Mouse (Mus musculus) layer of hippocampus, adult 2 months (tissue): ENCODE measurements around the gene Prc1. TPM values are rescaled to one million over a fixed set of nuclear protein-coding genes. Genes with fewer than 3 reads are reported as not detected.

ENCODE experiments used
- DNase-seq, 2 experiments: peaks; one replicate each; pipeline ENCODE4 v3.0.0; 2022; ENCODE audit warnings: low spot score in 2 of 2
- H3K27ac ChIP-seq: fragments of 200-600 bp; 2 replicates; pipeline ENCODE4 v1.8.1; 2022
- H3K4me3 ChIP-seq: fragments of 200-600 bp; 2 replicates; pipeline ENCODE4 v1.8.1; 2022; ENCODE audit warnings: mild to moderate bottlenecking
- CTCF ChIP-seq: fragments of 200-600 bp; conservative IDR thresholded peaks from 2 replicates; pipeline ENCODE4 v1.8.1; 2022; ENCODE audit warnings: antibody characterized with exemption, mild to moderate bottlenecking, moderate library complexity
- total RNA-seq, 2 experiments: library from RNA; stranded (reverse); gene quantifications; 2 replicates each; pipeline ENCODE4 v1.2.3; 2021

The Prc1 gene
- total RNA-seq, 2 experiments from 2014 or later: 1.2 to 2.7 TPM

DNA sequence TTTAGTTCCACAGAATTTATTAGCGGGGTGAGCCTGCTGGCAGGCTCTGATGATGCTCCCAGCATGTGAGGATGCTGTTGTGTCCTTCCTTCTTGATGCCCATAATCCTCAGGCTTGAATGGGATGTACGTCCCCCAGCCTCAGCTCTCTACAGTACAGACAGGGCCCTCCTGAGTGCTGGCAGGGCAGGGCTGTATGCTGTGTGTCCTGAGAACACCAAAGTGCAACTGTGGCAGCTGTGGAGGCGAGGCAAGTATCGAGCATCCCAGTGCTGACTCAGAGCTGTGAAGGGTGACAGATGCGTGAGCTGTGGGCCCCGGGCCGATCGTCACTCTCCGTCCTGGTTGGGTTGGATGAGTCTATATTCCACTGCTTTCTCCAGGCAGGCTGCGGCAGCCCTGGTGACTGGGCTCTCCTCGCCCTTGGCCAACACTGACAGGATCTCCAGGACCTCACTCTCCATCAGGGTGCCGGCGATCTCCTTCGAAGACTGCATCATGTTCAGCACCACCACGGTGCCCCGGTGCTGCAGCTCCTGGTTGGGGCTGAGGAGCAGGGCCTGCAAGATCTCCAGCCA is 31.1 kb downstream of the Prc1 start:
- DNase-seq: no peak
- no peak overlapping the region for H3K4me3 ChIP-seq
- TF ChIP-seq CTCF: no peak
- H3K27ac ChIP-seq: peak overlapping the region; percentile 97

GRCm38 (mm10) chr7:80326076-80326475 is 31.8 kb downstream of the Prc1 start:
- H3K4me3 ChIP-seq: no peak overlapping the region
- no peak for DNase-seq
- no peak overlapping the region for H3K27ac ChIP-seq
- TF ChIP-seq CTCF: no peak

DNA sequence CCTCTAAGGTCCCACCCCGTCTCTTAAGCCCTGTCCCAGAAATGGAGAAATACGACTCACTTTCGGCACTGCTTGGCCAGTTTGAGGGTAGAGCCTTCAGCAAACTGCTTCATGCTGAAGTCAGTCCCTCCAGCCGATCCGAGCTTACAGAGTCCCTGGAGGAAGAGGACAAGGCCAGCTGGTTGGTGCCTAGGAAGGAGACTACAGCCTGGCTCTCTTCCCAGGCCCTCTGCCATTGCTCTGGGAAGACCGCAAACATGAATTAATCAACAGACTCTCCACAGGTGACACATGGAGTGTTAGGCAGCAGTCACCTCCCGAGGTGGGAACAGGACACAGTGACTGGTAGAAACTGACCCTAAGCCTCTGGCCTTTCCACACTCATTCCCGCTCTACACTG is 36.0 kb downstream of the Prc1 start:
- DNase-seq: no peak

GRCm38 (mm10) chr7:80331433-80331832 is 37.2 kb downstream of the Prc1 start:
- H3K27ac ChIP-seq: peak overlapping the region; percentile 25; the same call in 1 of the 2 replicates
- DNase-seq: no peak
- no peak overlapping the region for H3K4me3 ChIP-seq
- TF ChIP-seq CTCF: no peak

More for the DNA sequence above, 36.0 kb downstream of the Prc1 start:
- no peak overlapping the region for H3K27ac ChIP-seq
- H3K4me3 ChIP-seq: no peak overlapping the region
- TF ChIP-seq CTCF: no peak

DNA sequence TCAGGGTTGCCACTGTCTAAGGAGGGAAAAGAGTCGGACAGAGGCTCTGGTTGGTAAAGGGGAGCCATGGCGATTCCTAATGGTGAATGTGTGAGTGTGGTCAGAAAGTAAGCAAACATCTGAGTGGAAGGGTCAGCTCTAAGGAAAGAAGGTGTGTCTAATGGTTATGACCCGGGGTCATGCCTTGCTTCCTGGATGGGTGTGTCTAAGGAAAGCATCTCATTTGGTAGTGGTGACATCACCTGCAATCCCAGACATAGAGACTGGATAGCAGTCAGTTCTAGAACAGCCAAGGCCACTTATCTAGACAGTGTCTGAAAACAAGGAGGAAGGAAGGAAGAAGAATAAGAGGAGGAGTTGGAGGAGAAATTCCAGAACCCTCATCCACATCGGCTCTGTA is 40.6 kb downstream of the Prc1 start:
- no peak overlapping the region for H3K4me3 ChIP-seq
- no peak for TF ChIP-seq CTCF
- no peak overlapping the region for H3K27ac ChIP-seq
- no peak for DNase-seq

- Histone ChIP-seq H3K4me3 (no peak overlapping the region), H3K27ac (no peak overlapping the region)
- no peak for TF ChIP-seq CTCF
- DNase-seq: no peak
Observed at GRCm38 (mm10) chr7:80336932-80337331, 42.7 kb downstream of the Prc1 start.

- no peak for TF ChIP-seq CTCF
- peak overlapping the region; percentile 75 for H3K4me3 ChIP-seq
- peak overlapping the region; percentile 91 for H3K27ac ChIP-seq
- no peak for DNase-seq
Observed at GRCm38 (mm10) chr7:80339371-80339770, 45.1 kb downstream of the Prc1 start.

DNA sequence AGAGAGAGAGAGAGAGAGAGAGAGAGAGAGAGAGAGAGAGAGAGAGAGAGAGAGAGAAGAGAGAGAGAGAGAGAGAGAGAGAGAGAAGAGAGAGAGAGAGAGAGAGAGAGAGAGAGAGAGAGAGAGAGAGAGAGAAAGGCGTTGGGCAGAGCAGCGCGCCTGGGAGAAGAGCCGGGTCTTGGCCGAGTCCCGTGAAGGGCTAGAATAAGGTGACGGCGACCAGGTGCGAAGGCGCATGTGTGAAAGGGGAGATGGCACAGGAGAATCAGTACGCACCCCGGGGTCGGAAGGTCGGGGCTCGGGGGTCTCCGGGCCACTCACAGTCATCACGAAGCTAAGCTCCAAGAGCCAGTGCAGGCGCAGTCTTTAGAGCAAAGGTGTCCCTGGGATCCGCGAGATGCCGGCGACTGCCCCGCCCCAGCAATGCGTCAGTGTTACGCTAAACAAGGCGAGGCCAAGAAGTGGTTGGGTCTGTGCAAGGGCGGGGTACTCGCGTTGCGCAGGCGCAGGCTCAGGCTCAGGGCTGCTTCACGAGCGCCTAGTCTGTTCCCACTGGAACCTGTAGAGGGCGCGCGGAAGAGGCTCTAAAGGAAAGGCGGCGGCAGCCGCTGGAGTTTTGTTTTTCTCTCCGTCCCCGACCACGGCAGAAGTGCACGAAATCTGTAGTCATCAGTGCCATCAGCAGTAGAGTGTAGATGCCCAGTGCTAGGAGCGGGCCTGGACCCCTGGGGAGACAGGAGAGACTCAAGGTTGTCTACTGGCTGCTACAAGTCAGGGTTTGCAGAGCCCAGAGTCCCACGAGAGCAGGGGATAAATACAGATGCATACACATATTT is 45.8 kb downstream of the Prc1 start:
- TF ChIP-seq CTCF: peak; percentile 92; the same call in 1 of the 2 replicates
- peak; percentile 97 to 99 for DNase-seq
- H3K27ac ChIP-seq: peak overlapping the region; percentile 91
- peak overlapping the region; percentile 75 for H3K4me3 ChIP-seq

GRCm38 (mm10) chr7:80340793-80341192 is 46.5 kb downstream of the Prc1 start, which contains the start of gene Unc45a:
Gene Unc45a (minus strand): TSS chr7:80341005.
- H3K27ac ChIP-seq: peak within 1 kb of the TSS; percentile 91

DNA sequence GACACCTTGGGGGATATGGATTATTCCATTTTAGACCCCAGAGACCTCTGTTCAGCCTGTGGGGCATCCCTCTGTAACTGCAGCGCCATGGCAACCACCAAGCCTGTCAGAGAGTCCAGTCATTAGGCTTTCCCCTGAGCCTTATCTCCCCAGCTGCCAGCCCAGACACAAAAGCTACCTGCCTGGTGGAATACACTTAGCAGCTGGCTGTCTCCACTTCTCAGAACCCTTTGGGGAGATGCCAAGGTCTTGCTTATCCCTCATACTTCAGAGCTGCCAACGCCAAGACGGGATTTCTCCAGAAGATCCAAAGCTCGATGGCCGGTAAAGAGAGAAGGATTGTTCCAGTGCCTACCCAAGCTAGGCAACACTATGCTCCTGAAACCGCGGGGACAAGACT is 47.5 kb downstream of the Prc1 start:
- H3K27ac ChIP-seq: no peak overlapping the region
- no peak for TF ChIP-seq CTCF
- no peak for DNase-seq
- H3K4me3 ChIP-seq: no peak overlapping the region

More at GRCm38 (mm10) chr7:80340793-80341192, 46.5 kb downstream of the Prc1 start, which contains the start of gene Unc45a:
- peak in 1 of 2 experiments; percentile 52 for DNase-seq
- TF ChIP-seq CTCF: peak; percentile 72
- H3K4me3 ChIP-seq: peak within 1 kb of the TSS; percentile 75

- peak within 1 kb of the TSS; percentile 96 for H3K27ac ChIP-seq
- TF ChIP-seq CTCF: peak; percentile 89
- peak; percentile 94 to 96 for DNase-seq
- H3K4me3 ChIP-seq: peak within 1 kb of the TSS; percentile 66
Observed at GRCm38 (mm10) chr7:80342858-80343257, 48.6 kb downstream of the Prc1 start, which contains the start of gene Hddc3. Gene Hddc3 (plus strand): TSS chr7:80343104.

GRCm38 (mm10) chr7:80343270-80344018 is 49.2 kb downstream of the Prc1 start:
- Histone ChIP-seq H3K4me3 (peak overlapping the region; percentile 66), H3K27ac (peak overlapping the region; percentile 96)
- 0 out of 2 replicates have a peak, but pooled peaks have one; percentile 2 for TF ChIP-seq CTCF
- no peak for DNase-seq

GRCm38 (mm10) chr7:80346173-80346572 is 51.9 kb downstream of the Prc1 start:
- Histone ChIP-seq H3K27ac (no peak overlapping the region), H3K4me3 (no peak overlapping the region)
- no peak for TF ChIP-seq CTCF
- no peak for DNase-seq
